Mouse (Mus musculus) heart, postnatal 14 days (tissue): ENCODE measurements around the gene Strada. TPM values are rescaled to one million over a fixed set of nuclear protein-coding genes. Genes with fewer than 3 reads are reported as not detected.

ENCODE experiments used
- total RNA-seq, 2 experiments: library from RNA; stranded (reverse); gene quantifications; 2 replicates each; pipeline ENCODE4 v1.2.3; 2021

The Strada gene
- total RNA-seq, 2 experiments from 2014 or later: 8.7 TPM

Other genes with a start within 250 kb of the Strada start
- 10 to 100 TPM; 14.2 to 14.8 TPM for gene Cyb561, start 248.8 kb downstream of the Strada start, total RNA-seq
- 10 to 100 TPM; 28.7 to 31.6 TPM for gene Ace, start 234.2 kb downstream of the Strada start, total RNA-seq
- not detected for gene Ace3, start 207.5 kb downstream of the Strada start, total RNA-seq
- under 1 TPM; 0.07 to 0.14 TPM for gene Kcnh6, start 194.0 kb downstream of the Strada start, total RNA-seq
- 10 to 100 TPM; 44.5 to 46.0 TPM for gene Dcaf7, start 165.3 kb downstream of the Strada start, total RNA-seq
- gene Taco1, start 136.1 kb downstream of the Strada start, total RNA-seq: 10 to 100 TPM; 51.2 to 59.8 TPM
- 10 to 100 TPM; 45.9 to 47.1 TPM for gene Map3k3, start 117.6 kb downstream of the Strada start, total RNA-seq
- not detected for gene Gm10840, start 41.3 kb downstream of the Strada start, total RNA-seq
- 10 to 100 TPM in 1 of 2 experiments, 1 to 10 TPM in 1; 9.7 to 19.3 TPM for gene Limd2, start 41.3 kb downstream of the Strada start, total RNA-seq
- 10 to 100 TPM; 74.4 to 76.0 TPM for gene Ccdc47, start 14.2 kb upstream of the Strada start, total RNA-seq
- gene Ddx42, start 14.8 kb upstream of the Strada start, total RNA-seq: 10 to 100 TPM; 29.2 to 30.0 TPM
- gene Ftsj3, start 53.9 kb upstream of the Strada start, total RNA-seq: 10 to 100 TPM; 19.3 to 21.4 TPM
- 100 to 1,000 TPM in 1 of 2 experiments, 10 to 100 TPM in 1; 99.9 to 105 TPM for gene Psmc5, start 54.0 kb upstream of the Strada start, total RNA-seq
- 10 to 100 TPM; 28.7 to 30.8 TPM for gene Smarcd2, start 70.8 kb upstream of the Strada start, total RNA-seq
- gene Tcam1, start 74.5 kb upstream of the Strada start, total RNA-seq: under 1 TPM in 1 of 2 experiments, not detected in 1; 0.07 TPM
- gene Gh, start 99.7 kb upstream of the Strada start, total RNA-seq: not detected
- 1 to 10 TPM; 1.8 to 2.0 TPM for gene Cd79b, start 112.6 kb upstream of the Strada start, total RNA-seq
- gene Scn4a, start 151.1 kb upstream of the Strada start, total RNA-seq: 1 to 10 TPM; 6.8 to 7.9 TPM
- gene Prr29, start 163.3 kb upstream of the Strada start, total RNA-seq: 1 to 10 TPM; 1.0 to 1.7 TPM
- 10 to 100 TPM; 44.1 to 44.7 TPM for gene Icam2, start 185.9 kb upstream of the Strada start, total RNA-seq